Mouse (Mus musculus) hindbrain, embryonic 16.5 days (tissue): Measurements from ENCODE around the gene Mlana. TPM values are rescaled to one million over a fixed set of nuclear protein-coding genes. Genes with fewer than 3 reads are reported as not detected.

ENCODE experiments used
- ATAC-seq: fragments of 200-750 bp; cut with Nextera tagmentation; 2 replicates; pipeline ENCODE4 v1.8.0; 2017; ENCODE audit warnings: moderate TSS enrichment, moderate library complexity
- H3K27ac ChIP-seq: fragments of 300-500 bp; sonication (generic); 2 replicates; pipeline ENCODE4 v1.5.1; 2014; ENCODE audit warnings: low read depth, mild to moderate bottlenecking, control low read depth, low read length, moderate library complexity
- H3K27me3 ChIP-seq: fragments of 300-500 bp; sonication (generic); replicated peaks from 2 replicates; pipeline ENCODE4 v1.6.1; 2014; ENCODE audit warnings: low read length; ENCODE audit not compliant: control insufficient read depth, insufficient read depth
- H3K36me3 ChIP-seq: fragments of 300-500 bp; sonication (generic); 2 replicates; pipeline ENCODE4 v1.6.1; 2014; ENCODE audit warnings: mild to moderate bottlenecking, low read length, moderate library complexity, mixed read lengths; ENCODE audit not compliant: control insufficient read depth, insufficient read depth
- H3K4me1 ChIP-seq: fragments of 300-500 bp; sonication (generic); 2 replicates; pipeline ENCODE4 v1.6.1; 2014; ENCODE audit warnings: low read depth, low read length; ENCODE audit not compliant: control insufficient read depth, insufficient read depth
- H3K4me2 ChIP-seq: fragments of 300-500 bp; sonication (generic); 2 replicates; pipeline ENCODE4 v1.6.1; 2014; ENCODE audit warnings: mild to moderate bottlenecking, low read length, control low read depth, moderate library complexity
- H3K4me3 ChIP-seq: fragments of 300-500 bp; sonication (generic); 2 replicates; pipeline ENCODE4 v1.5.1; 2014; ENCODE audit warnings: mild to moderate bottlenecking, low read length, control low read depth, moderate library complexity
- H3K9ac ChIP-seq: fragments of 300-500 bp; sonication (generic); 2 replicates; pipeline ENCODE4 v1.6.1; 2014; ENCODE audit warnings: low read depth, mild to moderate bottlenecking, control low read depth, low read length, moderate library complexity
- H3K9me3 ChIP-seq: fragments of 300-500 bp; sonication (generic); 2 replicates; pipeline ENCODE4 v1.6.1; 2014; ENCODE audit warnings: mild to moderate bottlenecking, low read length, moderate library complexity; ENCODE audit not compliant: control insufficient read depth
- WGBS: fragments of 180-500 bp; shearing (Covaris S2); extraction: QIAGEN DNeasy Blood & Tissue Kit; methylation state at CpG from one replicate; pipeline ENCODE4 v1.1.7; 2014; 5-methylcytosine and 5-hydroxymethylcytosine counted together
- polyA plus RNA-seq: library from polyadenylated mRNA; unstranded; fragments of >200 nt; fragmentation: Nextera tagmentation; extraction: Ambion mirVana; gene quantifications from 2 replicates; pipeline ENCODE4 v1.2.1, GENCODE M21; 2015

Gene Mlana
- polyA plus RNA-seq, 1 experiment from 2014 or later = not detected

DNA sequence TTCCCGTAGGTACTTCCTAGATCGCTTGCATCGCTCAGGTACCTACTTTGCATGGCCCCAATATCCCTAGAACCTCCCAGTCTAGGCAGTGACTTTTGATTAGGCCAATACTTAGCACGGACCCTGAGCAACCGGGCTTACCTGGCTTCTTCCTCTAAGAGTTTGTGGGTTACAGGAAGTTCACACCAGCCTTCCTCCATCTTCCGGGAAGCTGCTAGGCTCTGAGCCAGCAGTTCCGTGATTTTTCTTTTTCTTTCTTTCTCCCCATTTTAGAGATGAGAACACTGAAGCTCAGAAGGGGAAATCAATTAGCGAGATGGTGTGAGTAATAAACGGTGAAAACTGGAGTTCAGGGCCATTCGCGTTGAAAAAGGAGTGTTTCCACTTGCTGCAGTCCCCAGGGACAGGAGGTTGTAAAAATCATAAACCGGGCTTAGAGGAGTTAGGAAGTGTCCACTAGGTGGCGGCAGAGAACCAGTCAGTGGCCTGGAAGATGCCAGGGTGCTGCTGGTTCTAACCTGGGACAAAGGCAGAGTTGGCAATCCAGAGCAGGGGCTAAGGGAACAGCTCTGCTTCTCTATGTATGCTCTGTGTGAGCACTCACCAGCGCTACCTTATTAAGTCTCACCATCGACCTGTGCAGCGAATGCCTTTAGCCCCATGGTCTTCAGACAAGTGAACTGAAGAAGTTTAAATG is 13.6 kb upstream of the Mlana start:
- no peak overlapping the region for H3K4me2 ChIP-seq
- ATAC-seq = peak; percentile 84
- no peaks in the 10 kb centered on the region for H3K36me3 ChIP-seq
- no peaks in the 10 kb centered on the region for H3K27me3 ChIP-seq
- H3K9ac ChIP-seq = no peak overlapping the region
- H3K4me3 ChIP-seq = no peak overlapping the region
- H3K4me1 ChIP-seq = no peaks in the 10 kb centered on the region
- WGBS = 53% methylated on average over 16 of the region's 16 CpGs
- no peaks in the 10 kb centered on the region; the same call in 1 of the 2 replicates for H3K9me3 ChIP-seq
- H3K27ac ChIP-seq = no peak overlapping the region

DNA sequence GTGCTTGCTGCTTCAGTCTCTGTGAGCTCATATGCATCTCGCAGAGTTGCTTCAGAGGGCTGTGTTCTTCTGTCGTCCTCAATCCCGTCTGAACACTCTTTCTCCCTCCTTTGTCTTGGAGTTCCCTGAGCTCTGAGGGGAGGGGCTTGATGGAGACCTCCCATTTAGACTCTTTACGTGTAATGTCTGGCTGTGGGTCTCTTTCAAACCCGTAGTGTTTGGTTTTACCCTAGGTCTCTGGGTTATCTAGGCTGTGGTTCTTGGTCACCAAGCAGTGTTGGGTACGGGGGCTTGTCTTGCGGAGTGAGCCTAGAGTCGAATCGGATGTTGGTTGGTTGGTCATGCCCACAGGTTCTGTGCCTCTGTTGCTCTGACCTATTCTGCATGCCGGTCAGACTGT is 2.6 kb upstream of the Mlana start:
- ATAC-seq = no peak
- Histone ChIP-seq H3K4me3 (no peak overlapping the region), H3K9ac (no peak overlapping the region), H3K27me3 (no peaks in the 10 kb centered on the region), H3K9me3 (no peaks in the 10 kb centered on the region), H3K36me3 (no peaks in the 10 kb centered on the region), H3K27ac (no peak overlapping the region), H3K4me1 (no peaks in the 10 kb centered on the region), H3K4me2 (no peak overlapping the region)
- WGBS = 88% methylated on average over 10 of the region's 10 CpGs

DNA sequence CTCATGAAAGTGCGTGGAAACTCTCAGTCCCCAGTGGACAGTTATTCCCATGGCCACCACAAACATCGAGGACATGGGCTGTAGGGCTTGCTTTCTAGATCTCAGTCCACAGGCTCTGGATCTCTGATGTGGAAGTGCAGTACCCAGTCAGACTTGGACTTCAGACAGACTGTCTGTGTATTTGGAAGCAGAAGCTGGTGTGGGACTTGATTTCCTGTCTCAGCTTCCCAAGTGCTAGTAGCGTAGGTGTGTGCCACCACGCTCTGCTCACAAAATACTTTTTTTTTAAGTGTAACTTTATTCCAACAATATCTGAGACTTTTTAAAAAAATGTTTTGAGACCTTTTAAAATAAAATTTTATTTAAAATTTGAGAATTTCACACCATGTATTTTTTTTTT is 1.3 kb upstream of the Mlana start:
- Histone ChIP-seq H3K4me3 (no peak overlapping the region), H3K27ac (no peak overlapping the region), H3K9me3 (no peaks in the 10 kb centered on the region), H3K4me1 (no peaks in the 10 kb centered on the region), H3K4me2 (no peak overlapping the region), H3K36me3 (no peaks in the 10 kb centered on the region), H3K9ac (no peak overlapping the region), H3K27me3 (no peaks in the 10 kb centered on the region)
- ATAC-seq = no peak
- 96% methylated on average over 4 of the region's 4 CpGs for WGBS

DNA sequence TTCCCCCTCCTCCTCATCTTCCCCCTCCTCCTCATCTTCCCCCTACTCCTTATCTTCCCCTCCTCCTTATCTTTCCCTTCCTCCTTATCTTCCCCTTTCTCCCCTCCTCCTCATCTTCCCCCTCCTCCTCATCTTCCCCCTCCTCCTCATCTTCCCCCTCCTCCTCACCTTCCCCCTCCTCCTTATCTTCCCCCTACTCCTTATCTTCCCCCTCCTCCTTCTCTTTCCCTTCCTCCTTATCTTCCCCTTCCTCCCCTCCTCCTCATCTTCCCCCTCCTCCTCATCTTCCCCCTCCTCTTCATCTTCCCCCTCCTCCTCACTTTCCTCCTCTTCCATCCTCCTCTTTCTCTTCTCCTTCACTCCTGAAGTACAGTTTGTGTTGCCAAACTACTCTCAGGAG is 784 bp upstream of the Mlana start:
- no peak overlapping the region for H3K4me2 ChIP-seq
- no peaks in the 10 kb centered on the region for H3K4me1 ChIP-seq
- no peak overlapping the region for H3K27ac ChIP-seq
- no peaks in the 10 kb centered on the region for H3K27me3 ChIP-seq
- no peaks in the 10 kb centered on the region for H3K9me3 ChIP-seq
- no peak overlapping the region for H3K9ac ChIP-seq
- H3K36me3 ChIP-seq = no peaks in the 10 kb centered on the region
- no peak for ATAC-seq
- H3K4me3 ChIP-seq = no peak overlapping the region

DNA sequence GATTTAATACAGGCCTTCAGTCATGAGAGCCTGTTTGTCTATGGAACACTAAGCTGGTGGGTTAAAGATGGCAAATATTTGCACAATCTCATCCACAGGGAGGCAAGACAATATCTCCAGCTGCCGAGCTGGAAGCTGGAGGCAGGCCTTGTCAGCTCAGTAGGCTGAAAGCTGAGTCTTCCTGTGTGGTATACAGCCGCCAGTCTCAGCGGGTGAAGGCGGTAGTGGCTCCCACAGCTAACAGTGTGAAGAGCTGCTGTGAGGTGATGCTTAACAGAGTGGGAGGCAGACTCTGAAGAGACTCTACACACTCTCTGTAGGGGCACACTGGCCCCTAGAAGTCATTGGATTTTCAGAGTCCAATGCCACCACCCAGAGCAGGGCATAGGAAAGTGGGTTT is 4.1 kb downstream of the Mlana start:
- no peak overlapping the region for H3K9ac ChIP-seq
- H3K27me3 ChIP-seq = no peaks in the 10 kb centered on the region
- no peaks in the 10 kb centered on the region for H3K9me3 ChIP-seq
- no peak overlapping the region for H3K4me3 ChIP-seq
- no peak for ATAC-seq
- no peaks in the 10 kb centered on the region for H3K4me1 ChIP-seq
- WGBS = 82% methylated on average over 4 of the region's 4 CpGs
- H3K4me2 ChIP-seq = no peak overlapping the region
- H3K27ac ChIP-seq = no peak overlapping the region
- no peaks in the 10 kb centered on the region for H3K36me3 ChIP-seq

DNA sequence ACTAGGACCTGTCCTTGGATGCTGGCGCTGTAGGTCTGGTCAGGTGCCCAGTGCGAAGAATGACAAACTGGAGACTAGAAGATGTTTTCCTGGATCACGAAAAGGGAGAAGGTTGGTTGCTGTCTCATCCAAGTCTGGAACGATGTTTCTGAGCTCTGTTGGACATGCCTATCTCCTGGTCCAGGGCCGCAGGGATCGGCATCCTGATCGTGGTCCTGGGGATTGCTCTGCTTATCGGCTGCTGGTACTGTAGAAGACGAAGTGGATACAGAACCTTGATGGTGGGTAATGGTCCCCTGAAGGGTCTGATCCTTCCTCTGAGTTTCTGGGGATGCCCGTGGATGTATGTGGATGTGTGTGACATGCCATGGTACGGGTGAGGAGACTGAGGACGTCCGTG is 6.8 kb downstream of the Mlana start:
- ATAC-seq = no peak
- H3K27me3 ChIP-seq = no peaks in the 10 kb centered on the region
- WGBS = 95% methylated on average over 13 of the region's 13 CpGs
- no peaks in the 10 kb centered on the region for H3K9me3 ChIP-seq
- no peaks in the 10 kb centered on the region for H3K36me3 ChIP-seq
- H3K9ac ChIP-seq = no peak overlapping the region
- H3K4me3 ChIP-seq = no peak overlapping the region
- H3K27ac ChIP-seq = no peak overlapping the region
- H3K4me2 ChIP-seq = no peak overlapping the region
- H3K4me1 ChIP-seq = no peaks in the 10 kb centered on the region

DNA sequence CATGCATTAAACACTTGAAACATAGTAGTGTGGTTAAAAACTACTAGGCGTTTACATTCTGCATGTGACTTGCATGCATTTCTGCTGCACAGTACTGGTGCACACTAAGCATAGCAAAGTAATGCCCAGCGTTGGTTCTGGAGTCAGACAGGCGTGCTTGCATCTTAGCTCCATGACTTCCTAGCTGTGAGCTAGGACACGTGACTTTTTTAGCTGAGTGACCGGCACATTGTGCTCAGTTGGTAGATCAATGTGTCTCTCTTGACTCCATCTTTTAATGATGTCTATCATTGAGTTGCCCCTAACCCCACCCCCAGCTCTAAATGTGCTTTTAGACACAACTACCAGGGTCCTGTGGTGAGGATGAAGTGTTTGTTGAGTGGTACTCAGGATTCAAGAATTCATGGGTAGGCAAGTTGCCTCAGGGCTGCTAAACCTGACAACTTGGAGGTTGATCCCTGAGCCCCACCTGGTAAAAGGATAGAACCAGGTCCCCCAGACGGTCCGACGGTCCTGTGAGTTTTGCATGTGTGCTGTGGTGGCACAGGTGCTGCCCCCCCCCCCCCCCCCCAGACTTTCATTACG is 9.8 kb downstream of the Mlana start:
- WGBS = 91% methylated on average over 9 of the region's 9 CpGs
- no peaks in the 10 kb centered on the region for H3K36me3 ChIP-seq
- H3K27ac ChIP-seq = no peak overlapping the region
- no peaks in the 10 kb centered on the region for H3K9me3 ChIP-seq
- no peak overlapping the region for H3K4me3 ChIP-seq
- no peaks in the 10 kb centered on the region for H3K27me3 ChIP-seq
- H3K4me2 ChIP-seq = no peak overlapping the region; the same call in 1 of the 2 replicates
- ATAC-seq = no peak
- H3K9ac ChIP-seq = no peak overlapping the region
- no peaks in the 10 kb centered on the region for H3K4me1 ChIP-seq

DNA sequence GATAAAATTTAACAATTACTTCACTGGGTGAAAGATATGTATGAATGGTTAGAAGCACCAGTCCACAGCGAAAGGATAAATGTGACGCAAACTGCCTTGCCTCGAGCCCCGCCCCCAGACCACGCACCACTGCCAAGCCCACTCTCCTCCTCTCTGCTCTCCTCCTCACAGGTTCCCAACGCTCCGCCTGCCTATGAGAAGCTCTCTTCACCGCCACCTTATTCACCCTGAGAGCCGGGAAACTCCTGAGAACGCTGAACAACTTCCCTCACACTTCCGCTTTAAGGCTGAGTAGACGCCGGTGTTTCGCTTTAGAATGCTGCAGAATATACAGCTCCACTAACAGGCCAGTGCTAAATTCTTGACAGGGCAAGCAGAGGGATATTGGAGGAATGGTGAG is 10.4 kb downstream of the Mlana start:
- no peak for ATAC-seq
- H3K36me3 ChIP-seq = no peaks in the 10 kb centered on the region
- no peaks in the 10 kb centered on the region for H3K27me3 ChIP-seq
- no peak overlapping the region for H3K9ac ChIP-seq
- no peak overlapping the region for H3K4me3 ChIP-seq
- H3K27ac ChIP-seq = no peak overlapping the region
- H3K4me2 ChIP-seq = peak overlapping the region; percentile 39
- H3K4me1 ChIP-seq = no peaks in the 10 kb centered on the region
- WGBS = 64% methylated on average over 14 of the region's 14 CpGs
- no peaks in the 10 kb centered on the region for H3K9me3 ChIP-seq

DNA sequence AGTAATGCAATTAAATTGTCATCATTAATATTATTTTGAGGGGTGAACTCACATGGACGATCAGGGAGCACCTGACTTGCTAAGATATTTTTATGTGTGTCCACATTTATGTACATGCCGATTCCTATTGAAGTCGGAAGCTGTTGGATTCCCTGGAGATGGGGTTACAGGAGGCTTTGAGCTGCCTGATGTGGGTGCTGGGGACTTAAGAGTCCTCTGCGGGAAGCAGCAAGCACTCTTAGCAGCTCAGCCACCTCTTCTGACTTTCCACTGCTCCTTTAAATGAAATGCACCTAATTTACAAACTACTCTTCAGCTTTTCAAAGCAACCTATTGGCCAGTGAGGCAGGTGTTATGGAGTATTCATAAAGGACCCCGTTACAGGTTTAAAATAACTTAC is 10.8 kb downstream of the Mlana start:
- WGBS = 69% methylated on average over 5 of the region's 5 CpGs
- no peak for ATAC-seq
- Histone ChIP-seq H3K36me3 (no peaks in the 10 kb centered on the region), H3K9me3 (no peaks in the 10 kb centered on the region), H3K4me3 (no peak overlapping the region), H3K4me1 (no peaks in the 10 kb centered on the region), H3K4me2 (no peak overlapping the region), H3K9ac (no peak overlapping the region), H3K27ac (no peak overlapping the region), H3K27me3 (no peaks in the 10 kb centered on the region)
